Mouse (Mus musculus) v-Abl transformed pro-B cells (cell line): ENCODE data around the gene Kxd1.

Source experiments
- in situ Hi-C, 2 experiments: fragments of 400-800 bp; cut with MboI; formaldehyde crosslinking; loops; one replicate each; pipeline ENCODE4 v1.15.1; 2025; ENCODE audit not compliant: unreplicated experiment in 2 of 2

Gene Kxd1

GRCm38 (mm10) chr8:70477269-70477982 is 50.3 kb downstream of the Kxd1 start:
- in situ Hi-C loops, result no loop called here

DNA sequence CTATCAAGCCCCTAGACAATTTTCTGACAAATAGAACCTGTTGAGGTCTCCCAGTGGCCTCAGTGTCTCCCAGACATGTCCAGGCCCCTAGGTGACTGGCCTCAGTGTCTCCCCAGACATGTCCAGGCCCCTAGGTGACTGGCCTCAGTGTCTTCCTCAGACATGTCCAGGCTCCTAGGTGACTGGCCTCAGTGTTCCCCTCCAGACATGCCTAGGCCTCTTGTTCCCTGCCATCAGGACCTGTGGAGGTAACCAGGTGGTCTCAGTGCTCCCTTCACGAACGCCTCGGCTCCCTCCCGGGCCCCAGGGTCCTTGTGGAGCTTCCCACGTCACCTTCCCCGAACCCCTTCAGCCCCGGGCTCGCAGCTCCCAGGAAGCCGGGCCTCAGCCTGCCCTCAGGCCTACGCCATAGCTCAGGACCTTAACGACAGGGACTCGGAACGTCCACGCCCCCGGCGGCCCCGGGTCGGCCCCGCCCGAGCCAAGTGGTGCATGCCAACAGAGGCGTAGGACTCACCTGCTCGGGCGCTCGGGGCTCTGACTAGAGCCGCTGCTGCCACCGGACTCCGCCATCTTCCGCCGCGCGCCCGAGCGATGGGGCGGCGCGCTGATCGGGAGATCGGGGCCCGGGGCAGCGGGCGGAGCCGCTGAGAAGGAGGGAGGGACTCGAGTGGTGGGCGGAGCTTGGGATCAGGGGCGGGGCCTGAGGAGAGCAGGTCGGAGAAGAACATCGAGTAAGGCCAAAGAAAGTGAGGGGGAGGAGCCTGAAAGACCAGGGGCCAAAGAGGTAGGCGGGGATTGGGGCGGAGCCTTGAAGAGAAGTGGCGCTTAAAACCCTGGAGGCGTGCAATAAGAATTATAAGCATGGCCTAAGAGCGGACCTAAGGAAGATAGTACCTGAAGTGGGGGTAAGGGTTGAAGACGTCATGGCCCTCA is 51.2 kb downstream of the Kxd1 start, which contains the start of gene Klhl26:
TSS of gene Klhl26 (minus strand) at position 636 of the 936 bp plus-strand sequence.
- in situ Hi-C loops, result no loop called here

DNA sequence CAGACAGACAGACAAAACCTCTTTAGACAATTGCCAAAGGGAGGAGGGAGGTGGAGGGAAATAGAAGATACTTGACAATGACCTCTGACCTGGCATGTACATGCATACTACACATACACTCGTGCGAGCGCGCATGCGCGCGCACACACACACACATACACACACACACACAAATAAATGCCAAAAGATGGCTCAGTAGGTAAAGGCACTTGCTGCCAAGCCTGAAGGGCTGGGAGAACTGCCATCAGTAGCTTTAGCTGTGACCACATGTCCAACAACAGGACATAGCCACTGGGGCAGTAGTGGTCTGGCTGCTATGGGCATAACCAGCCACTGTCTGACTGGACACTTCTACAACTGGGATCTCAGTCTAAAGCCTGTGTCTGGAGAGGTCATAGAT is 55.9 kb downstream of the Kxd1 start:
- in situ Hi-C loops, result no loop called here

DNA sequence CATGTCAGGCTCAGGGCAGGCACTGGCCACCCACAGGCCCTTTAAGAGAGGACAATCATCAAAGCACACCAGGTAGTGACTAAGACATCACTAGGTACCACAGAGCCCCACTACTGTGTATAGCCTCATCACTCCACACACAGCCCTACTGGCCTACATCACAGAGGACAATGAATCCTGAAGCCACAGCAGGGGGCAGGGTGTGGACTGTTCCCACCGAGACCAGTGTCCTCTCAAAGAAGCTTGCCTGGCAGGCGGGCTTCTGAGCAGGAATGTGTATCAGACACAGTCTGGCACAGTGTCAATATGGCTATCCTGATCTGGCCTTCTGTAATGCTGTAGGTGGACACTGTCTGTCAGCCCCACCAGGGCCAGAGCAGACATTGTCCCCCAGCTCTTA is 57.8 kb downstream of the Kxd1 start:
- in situ Hi-C loops, result no loop called here

- in situ Hi-C loops, result no loop called here
Observed at GRCm38 (mm10) chr8:70469295-70469916, 58.4 kb downstream of the Kxd1 start.

DNA sequence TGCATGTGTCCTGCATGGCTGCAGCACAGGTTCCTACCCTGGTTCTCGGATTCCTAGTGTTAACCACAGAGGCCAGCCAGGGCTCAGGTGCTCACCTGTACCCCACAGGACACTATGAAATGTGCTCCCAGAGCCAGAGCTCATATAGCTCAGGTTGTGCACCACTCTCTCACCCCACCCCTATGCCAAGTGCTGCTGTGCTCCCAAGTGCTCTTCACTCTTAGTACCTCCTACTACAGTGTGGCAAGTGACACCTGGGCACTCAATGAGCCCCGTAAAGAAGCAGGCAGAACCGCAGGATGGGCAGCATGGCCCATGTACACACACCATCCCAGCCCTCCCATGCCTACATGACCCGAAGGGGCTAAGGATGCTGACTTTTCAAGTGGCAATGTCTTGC is 59.0 kb downstream of the Kxd1 start:
- in situ Hi-C loops, result no loop called here

GRCm38 (mm10) chr8:70467907-70468306 is 59.8 kb downstream of the Kxd1 start:
- in situ Hi-C loops, result no loop called here

DNA sequence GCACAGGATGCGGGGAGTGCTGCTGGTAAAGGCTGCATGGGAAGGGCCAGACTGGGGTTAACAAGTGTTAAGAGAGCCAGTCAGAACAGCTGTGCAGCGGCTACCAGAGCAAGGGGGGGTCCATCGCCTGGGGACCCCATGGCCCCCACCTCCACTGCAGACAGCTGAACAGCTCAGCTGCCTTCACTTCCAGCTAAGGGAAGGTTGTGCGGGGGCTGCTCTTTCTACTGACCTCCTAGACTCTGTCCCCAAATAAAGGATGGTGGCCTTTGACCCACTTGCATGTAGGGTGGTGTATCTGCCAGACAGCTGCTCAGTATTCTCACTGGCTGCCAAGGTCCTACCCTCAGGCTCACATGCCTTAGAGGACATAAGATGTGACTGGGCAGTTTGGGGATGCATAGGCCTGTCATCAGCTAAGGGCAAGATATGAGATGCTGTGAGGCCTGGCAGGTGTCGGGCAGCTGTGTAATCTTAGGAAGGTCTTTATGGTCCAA is 60.5 kb downstream of the Kxd1 start:
- in situ Hi-C loops, result no loop called here

DNA sequence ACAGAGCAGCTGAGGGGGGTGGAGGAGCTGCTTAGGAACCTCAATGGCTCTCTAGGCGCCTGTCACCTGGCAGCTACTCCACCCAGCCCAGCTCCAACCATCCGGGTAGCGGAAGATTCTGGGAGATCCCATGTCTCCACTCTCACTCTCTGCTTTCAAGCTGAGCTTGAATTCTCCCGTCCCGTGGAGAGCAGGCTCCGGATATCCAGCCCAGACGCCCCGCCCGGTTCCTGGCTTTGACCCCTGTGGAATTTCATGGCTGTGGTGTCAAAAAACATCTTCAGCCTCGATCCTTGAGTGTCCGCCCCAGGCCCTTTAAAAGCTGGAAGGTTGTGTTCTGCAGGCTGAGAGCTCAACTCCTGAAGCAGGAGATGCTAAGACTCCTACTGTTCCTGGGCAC is 61.0 kb downstream of the Kxd1 start:
- in situ Hi-C loops, result no loop called here

DNA sequence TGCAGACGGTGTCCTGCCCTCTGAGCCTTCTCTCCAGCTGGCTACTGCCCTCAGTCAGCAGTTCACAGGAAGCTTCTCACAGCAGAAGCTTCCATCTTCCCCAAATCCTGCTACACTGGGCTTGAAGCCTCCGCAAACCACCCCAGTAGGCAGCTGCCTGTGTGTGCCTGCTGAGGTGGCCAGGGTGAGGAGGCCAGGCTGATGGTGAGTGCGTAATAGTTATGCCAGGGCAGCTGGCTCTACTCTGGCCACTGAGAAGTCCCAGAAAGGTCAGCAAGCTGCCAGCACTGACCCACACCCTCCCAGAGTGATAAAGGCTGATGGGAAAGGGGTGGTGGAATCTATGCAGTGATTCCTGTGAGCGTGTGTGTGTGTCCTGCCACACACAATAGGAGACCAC is 61.5 kb downstream of the Kxd1 start:
- in situ Hi-C loops, result no loop called here

DNA sequence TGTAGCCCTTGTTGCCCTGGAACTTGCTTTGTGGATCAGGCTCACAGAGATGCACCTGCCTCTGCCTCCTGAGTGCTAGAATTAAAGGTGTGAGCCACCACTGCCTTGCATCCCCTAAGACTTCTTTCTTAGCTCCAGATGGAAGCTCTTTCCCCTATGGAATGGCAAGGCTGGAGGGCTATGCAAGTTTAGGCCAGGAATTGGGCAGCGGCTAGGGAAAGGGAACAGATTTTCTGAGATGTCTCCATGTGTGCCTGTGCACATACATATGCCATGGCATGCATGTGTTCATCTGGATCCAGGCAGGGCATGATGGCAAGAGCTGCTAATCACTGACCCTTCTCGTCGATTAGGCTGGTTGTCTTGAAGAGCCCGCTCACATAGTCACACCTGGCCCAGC is 62.1 kb downstream of the Kxd1 start:
- in situ Hi-C loops, result no loop called here

DNA sequence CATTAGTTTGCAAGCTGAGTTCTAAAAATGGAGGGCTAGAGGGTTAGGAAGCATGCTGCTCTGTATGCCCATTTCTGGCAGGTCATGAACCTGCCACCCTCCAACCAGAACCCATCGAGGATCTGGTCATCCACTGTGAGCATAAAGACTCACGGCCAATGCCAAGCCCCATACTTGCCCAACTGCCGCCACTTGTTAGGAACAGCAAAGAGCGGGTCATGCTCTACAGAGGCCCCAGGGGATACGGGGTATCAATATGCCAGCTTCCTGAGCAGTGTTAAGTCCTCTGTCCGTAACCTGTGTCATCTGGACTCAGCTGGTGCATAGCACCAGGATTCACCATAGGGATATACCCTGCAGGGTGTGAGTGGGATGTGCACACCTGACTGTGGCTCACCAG is 63.6 kb downstream of the Kxd1 start:
- in situ Hi-C loops, result no loop called here

DNA sequence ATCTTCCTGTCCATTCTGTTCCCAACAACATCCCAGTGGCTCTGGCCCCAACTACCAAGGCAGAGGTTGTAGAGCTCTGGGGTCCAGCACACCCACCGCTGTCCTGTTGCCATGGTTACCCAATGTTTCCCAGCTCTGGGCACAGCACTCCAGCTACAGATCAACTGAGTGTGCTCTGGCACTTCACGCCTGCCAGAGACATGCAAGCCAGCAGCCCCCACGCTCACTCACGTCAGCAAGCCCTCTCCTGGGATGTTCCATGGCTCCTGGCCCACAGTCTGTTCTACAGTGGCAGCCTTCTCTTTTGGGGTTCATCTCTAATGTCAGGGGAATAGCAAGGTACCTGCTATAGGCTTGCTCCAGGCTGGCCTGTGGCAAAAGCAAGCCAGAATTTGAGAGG is 64.5 kb downstream of the Kxd1 start:
- in situ Hi-C loops, result no loop called here

- in situ Hi-C loops, result no loop called here
Observed at GRCm38 (mm10) chr8:70462516-70462813, 65.3 kb downstream of the Kxd1 start.

DNA sequence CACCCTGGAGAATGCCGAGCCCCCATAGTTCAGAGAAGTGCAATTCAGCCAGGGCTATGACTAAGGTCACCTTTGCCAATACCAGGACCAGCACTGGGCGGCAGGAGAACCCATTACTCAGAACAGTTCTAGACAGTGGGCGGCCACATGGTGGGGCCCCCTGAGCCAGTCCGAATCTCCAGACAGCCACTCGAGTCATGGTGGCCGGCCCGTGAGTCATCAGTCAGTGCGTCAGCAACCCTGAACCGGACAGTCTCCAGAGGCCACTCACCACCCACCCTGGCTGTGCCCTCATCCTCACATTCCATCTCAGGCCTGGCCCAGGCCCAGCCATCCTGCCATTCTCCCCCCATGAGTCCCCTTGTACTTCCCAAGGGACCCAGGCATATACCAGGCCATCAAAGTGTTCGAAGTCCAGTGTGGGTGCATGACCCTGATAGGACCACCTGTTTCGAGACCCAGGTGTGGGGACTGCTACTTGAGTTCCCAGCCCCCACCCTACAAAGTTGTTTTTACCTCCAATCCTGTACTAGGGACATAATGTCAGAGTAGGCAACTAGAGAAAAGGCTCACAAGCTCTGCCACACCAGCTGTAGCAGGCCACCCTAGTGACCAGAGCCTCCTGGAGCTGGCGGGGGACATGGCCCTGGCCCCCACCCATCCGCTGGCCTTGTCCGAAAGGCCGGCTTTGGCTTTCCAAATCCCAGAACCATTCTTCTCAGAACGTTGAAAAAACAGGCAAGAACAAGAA is 65.8 kb downstream of the Kxd1 start:
- in situ Hi-C loops, result no loop called here

GRCm38 (mm10) chr8:70460606-70461005 is 67.2 kb downstream of the Kxd1 start:
- in situ Hi-C loops, result no loop called here

GRCm38 (mm10) chr8:70460199-70460598 is 67.6 kb downstream of the Kxd1 start:
- in situ Hi-C loops, result no loop called here

DNA sequence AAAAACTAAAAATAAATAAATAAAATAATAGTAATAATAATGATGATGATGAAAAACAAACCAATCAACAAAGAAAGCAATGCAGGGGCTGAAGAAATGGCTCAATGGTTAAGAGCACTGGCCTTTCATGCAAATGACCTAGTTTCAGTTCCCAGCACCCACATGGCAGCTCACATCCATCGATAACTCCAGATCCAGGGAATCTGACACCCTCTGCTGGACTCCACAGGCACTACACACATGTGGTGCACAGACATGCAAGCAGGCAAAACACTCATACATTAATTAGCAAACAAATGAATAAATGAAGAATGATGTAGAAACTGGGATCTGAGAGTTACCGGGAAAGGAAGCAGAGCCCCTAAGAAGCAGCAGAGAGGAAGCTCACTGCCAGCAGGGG is 68.1 kb downstream of the Kxd1 start:
- in situ Hi-C loops, result no loop called here

DNA sequence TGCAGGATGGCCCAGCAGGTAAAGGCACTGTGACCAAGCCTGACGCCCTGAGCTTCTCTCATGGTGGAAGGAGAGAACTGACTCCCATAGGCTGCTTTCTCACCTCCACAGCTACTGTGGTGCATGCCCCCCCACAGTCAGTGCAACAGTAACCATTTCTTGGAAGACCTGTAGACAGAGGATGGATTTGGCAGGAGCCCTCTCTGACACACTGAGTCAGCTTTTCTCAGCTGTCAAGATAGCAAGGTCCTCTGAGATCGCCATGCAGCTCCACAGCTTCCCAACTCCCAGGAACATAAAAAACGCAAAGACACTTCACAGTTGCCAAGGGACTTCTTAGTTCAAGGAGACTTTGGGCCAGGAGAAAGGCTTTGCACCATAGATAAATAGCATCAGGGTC is 69.3 kb downstream of the Kxd1 start:
- in situ Hi-C loops, result no loop called here
